Mouse (Mus musculus): ENCODE measurements at regions not wholly inside any gene's neighbourhood (a gene's known extent, or its start where the extent isn't known, plus 50 kb on each side); places are given as distances from the start of the nearest gene placed in this dataset.

- no peak for ATAC-seq (ENCODE audit: insufficient read depth)
- no peak overlapping the region for H3K9ac ChIP-seq
- TF ChIP-seq CTCF (IDR thresholded peaks at IDR 0.05; ENCODE audit: low read depth) = no peak
- no peaks in the 10 kb centered on the region for H3K27me3 ChIP-seq (ENCODE audit: insufficient read depth, low read length)
- H3K36me3 ChIP-seq (ENCODE audit: insufficient read depth) = no peaks in the 10 kb centered on the region
- DNase-seq = no peak
- no peaks in the 10 kb centered on the region for H3K9me3 ChIP-seq (ENCODE audit: low read depth, low read length)
- H3K27ac ChIP-seq (ENCODE audit: low read depth) = no peak overlapping the region
- 70% methylated on average over 6 of the region's 6 CpGs for WGBS
- H3K4me2 ChIP-seq = no peak overlapping the region
- no peaks in the 10 kb centered on the region for H3K4me1 ChIP-seq (ENCODE audit: insufficient read depth)
- H3K4me3 ChIP-seq (ENCODE audit: low read depth, low read length) = no peak overlapping the region
These were observed 93.1 kb upstream of the Atp6ap2 start for GRCm38 (mm10) chrX:12494535-12494934.

- Histone ChIP-seq H3K9ac (no peak overlapping the region), H3K27ac (ENCODE audit: low read depth) (no peak overlapping the region), H3K4me2 (no peak overlapping the region), H3K4me3 (ENCODE audit: low read depth, low read length) (no peak overlapping the region), H3K9me3 (ENCODE audit: low read depth, low read length) (no peaks in the 10 kb centered on the region), H3K27me3 (ENCODE audit: insufficient read depth, low read length) (no peaks in the 10 kb centered on the region), H3K4me1 (ENCODE audit: insufficient read depth) (no peaks in the 10 kb centered on the region), H3K36me3 (ENCODE audit: insufficient read depth) (no peaks in the 10 kb centered on the region)
- WGBS = 72% methylated on average over 3 of the region's 3 CpGs
- no peak for ATAC-seq (ENCODE audit: insufficient read depth)
- no peak for TF ChIP-seq CTCF (IDR thresholded peaks at IDR 0.05; ENCODE audit: low read depth)
- peak; percentile 9 for DNase-seq
These were observed 87.0 kb upstream of the Atp6ap2 start for GRCm38 (mm10) chrX:12500601-12501000.

GRCm38 (mm10) chrX:12502364-12502763 lies 85.2 kb upstream of the Atp6ap2 start:
- Histone ChIP-seq H3K4me3 (ENCODE audit: low read depth, low read length) (no peak overlapping the region), H3K27me3 (ENCODE audit: insufficient read depth, low read length) (no peaks in the 10 kb centered on the region), H3K27ac (ENCODE audit: low read depth) (no peak overlapping the region), H3K9me3 (ENCODE audit: low read depth, low read length) (no peaks in the 10 kb centered on the region), H3K4me1 (ENCODE audit: insufficient read depth) (no peaks in the 10 kb centered on the region), H3K9ac (no peak overlapping the region), H3K4me2 (no peak overlapping the region), H3K36me3 (ENCODE audit: insufficient read depth) (no peaks in the 10 kb centered on the region)
- DNase-seq (no peak), ATAC-seq (ENCODE audit: insufficient read depth) (no peak)
- WGBS = 78% methylated on average over 4 of the region's 4 CpGs
- no peak for TF ChIP-seq CTCF (IDR thresholded peaks at IDR 0.05; ENCODE audit: low read depth)

GRCm38 (mm10) chrX:12503581-12503980 lies 84.0 kb upstream of the Atp6ap2 start:
- no peaks in the 10 kb centered on the region for H3K27me3 ChIP-seq (ENCODE audit: insufficient read depth, low read length)
- 56% methylated on average over 1 of the region's 1 CpGs for WGBS
- no peaks in the 10 kb centered on the region for H3K9me3 ChIP-seq (ENCODE audit: low read depth, low read length)
- no peak overlapping the region for H3K4me2 ChIP-seq
- ATAC-seq (ENCODE audit: insufficient read depth) (no peak), DNase-seq (no peak)
- no peak overlapping the region for H3K9ac ChIP-seq
- no peak overlapping the region for H3K4me3 ChIP-seq (ENCODE audit: low read depth, low read length)
- H3K27ac ChIP-seq (ENCODE audit: low read depth) = no peak overlapping the region
- no peaks in the 10 kb centered on the region for H3K4me1 ChIP-seq (ENCODE audit: insufficient read depth)
- H3K36me3 ChIP-seq (ENCODE audit: insufficient read depth) = no peaks in the 10 kb centered on the region
- TF ChIP-seq CTCF (IDR thresholded peaks at IDR 0.05; ENCODE audit: low read depth) = no peak

GRCm38 (mm10) chrX:12511119-12511518 lies 76.5 kb upstream of the Atp6ap2 start:
- 58% methylated on average over 3 of the region's 3 CpGs for WGBS
- Histone ChIP-seq H3K9me3 (ENCODE audit: low read depth, low read length) (no peaks in the 10 kb centered on the region), H3K4me3 (ENCODE audit: low read depth, low read length) (no peak overlapping the region), H3K4me2 (no peak overlapping the region), H3K27me3 (ENCODE audit: insufficient read depth, low read length) (no peaks in the 10 kb centered on the region), H3K4me1 (ENCODE audit: insufficient read depth) (no peaks in the 10 kb centered on the region), H3K27ac (ENCODE audit: low read depth) (no peak overlapping the region), H3K9ac (no peak overlapping the region), H3K36me3 (ENCODE audit: insufficient read depth) (no peaks in the 10 kb centered on the region)
- no peak for DNase-seq
- ATAC-seq (ENCODE audit: insufficient read depth) = no peak
- no peak for TF ChIP-seq CTCF (IDR thresholded peaks at IDR 0.05; ENCODE audit: low read depth)

GRCm38 (mm10) chrX:12525044-12525443 lies 62.6 kb upstream of the Atp6ap2 start:
- Histone ChIP-seq H3K27me3 (ENCODE audit: insufficient read depth, low read length) (no peaks in the 10 kb centered on the region), H3K4me1 (ENCODE audit: insufficient read depth) (no peaks in the 10 kb centered on the region), H3K27ac (ENCODE audit: low read depth) (no peak overlapping the region), H3K9me3 (ENCODE audit: low read depth, low read length) (no peaks in the 10 kb centered on the region), H3K36me3 (ENCODE audit: insufficient read depth) (no peaks in the 10 kb centered on the region), H3K4me3 (ENCODE audit: low read depth, low read length) (no peak overlapping the region), H3K4me2 (no peak overlapping the region), H3K9ac (no peak overlapping the region)
- no peak for ATAC-seq (ENCODE audit: insufficient read depth)
- whole genome bisulfite sequencing = 85% methylated on average over 3 of the region's 3 CpGs
- no peak for TF ChIP-seq CTCF (IDR thresholded peaks at IDR 0.05; ENCODE audit: low read depth)
- no peak for DNase-seq

GRCm38 (mm10) chrX:12530406-12531311 lies 56.9 kb upstream of the Atp6ap2 start:
- H3K4me1 ChIP-seq (ENCODE audit: insufficient read depth) = no peaks in the 10 kb centered on the region
- H3K36me3 ChIP-seq (ENCODE audit: insufficient read depth) = no peaks in the 10 kb centered on the region
- no peaks in the 10 kb centered on the region for H3K27me3 ChIP-seq (ENCODE audit: insufficient read depth, low read length)
- ATAC-seq (ENCODE audit: insufficient read depth) (no peak), DNase-seq (no peak)
- H3K9ac ChIP-seq = no peak overlapping the region
- TF ChIP-seq CTCF (IDR thresholded peaks at IDR 0.05; ENCODE audit: low read depth) = no peak
- H3K9me3 ChIP-seq (ENCODE audit: low read depth, low read length) = no peaks in the 10 kb centered on the region
- H3K4me2 ChIP-seq = no peak overlapping the region
- H3K4me3 ChIP-seq (ENCODE audit: low read depth, low read length) = no peak overlapping the region
- 61% methylated on average over 6 of the region's 6 CpGs for WGBS
- H3K27ac ChIP-seq (ENCODE audit: low read depth) = no peak overlapping the region
